Mouse (Mus musculus): Measurements from ENCODE around the gene Gfpt2.

Gene Gfpt2

GRCm38 (mm10) chr11:49876948-49877817 lies 83.2 kb downstream of the Gfpt2 start:
- DNase-seq (ENCODE audit: low read depth in 1 of 2, low spot score in 2 of 2): no peak

GRCm38 (mm10) chr11:49879950-49880642 lies 86.1 kb downstream of the Gfpt2 start:
- DNase-seq (ENCODE audit: low read depth in 1 of 2, low spot score in 2 of 2): no peak

- DNase-seq (ENCODE audit: low read depth in 1 of 2, low spot score in 2 of 2): no peak
These were observed 89.4 kb downstream of the Gfpt2 start for GRCm38 (mm10) chr11:49883394-49883793.

All from monocyte, adult 2 months (primary cell).